Mouse (Mus musculus): ENCODE results near the gene Svip.

Gene Svip

DNA sequence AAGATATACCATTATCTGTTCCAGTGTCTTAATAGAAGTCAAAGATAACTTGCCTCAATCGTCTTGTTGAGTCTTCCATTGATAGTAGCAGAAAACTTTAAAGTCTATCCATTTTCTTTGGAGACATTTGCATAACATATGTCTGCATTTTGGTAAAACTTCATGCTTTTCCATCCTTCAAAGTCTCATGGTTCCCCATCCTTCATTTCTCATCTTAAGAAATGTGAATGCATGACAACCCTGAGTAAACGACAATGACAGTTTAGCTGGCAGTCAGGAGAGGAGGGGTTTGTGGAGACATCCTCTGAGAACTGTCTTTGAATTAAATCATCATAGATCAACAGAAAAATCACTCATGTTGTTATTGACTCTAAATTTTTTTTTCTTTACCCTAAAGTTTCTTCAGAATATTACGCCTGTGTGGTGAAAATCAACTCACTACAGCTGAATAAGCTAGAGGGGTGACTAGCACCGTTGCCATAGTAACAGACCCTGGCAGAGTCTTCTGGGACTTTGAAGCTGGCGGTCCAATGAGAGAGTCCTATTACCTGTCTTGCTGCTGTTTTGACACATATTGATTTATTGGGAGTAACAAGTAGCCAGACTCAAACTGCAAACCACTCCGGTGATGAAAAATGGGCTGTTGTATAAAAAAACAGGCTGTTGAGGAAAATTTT is 45.0 kb downstream of the Svip start:
- DNase-seq: no peak

DNA sequence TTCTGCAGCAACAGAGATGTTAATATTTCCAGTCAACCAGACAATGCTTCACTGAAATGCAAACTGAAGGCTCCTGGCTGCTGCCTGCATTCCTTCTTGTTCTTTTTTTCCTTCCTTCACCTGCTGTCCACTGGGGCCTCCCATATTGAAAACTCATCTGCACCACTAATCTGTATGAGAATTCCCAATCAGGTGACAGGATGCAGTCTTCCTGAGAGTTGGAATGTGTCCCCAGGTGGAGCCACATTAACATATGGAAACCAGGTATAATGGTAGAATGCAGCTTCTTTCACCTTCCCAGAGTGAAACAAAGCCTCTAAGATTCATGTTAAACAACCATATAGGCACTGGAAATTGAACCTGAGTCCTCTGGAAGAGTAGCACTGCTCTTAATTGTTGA is 48.1 kb downstream of the Svip start:
- DNase-seq: no peak

DNA sequence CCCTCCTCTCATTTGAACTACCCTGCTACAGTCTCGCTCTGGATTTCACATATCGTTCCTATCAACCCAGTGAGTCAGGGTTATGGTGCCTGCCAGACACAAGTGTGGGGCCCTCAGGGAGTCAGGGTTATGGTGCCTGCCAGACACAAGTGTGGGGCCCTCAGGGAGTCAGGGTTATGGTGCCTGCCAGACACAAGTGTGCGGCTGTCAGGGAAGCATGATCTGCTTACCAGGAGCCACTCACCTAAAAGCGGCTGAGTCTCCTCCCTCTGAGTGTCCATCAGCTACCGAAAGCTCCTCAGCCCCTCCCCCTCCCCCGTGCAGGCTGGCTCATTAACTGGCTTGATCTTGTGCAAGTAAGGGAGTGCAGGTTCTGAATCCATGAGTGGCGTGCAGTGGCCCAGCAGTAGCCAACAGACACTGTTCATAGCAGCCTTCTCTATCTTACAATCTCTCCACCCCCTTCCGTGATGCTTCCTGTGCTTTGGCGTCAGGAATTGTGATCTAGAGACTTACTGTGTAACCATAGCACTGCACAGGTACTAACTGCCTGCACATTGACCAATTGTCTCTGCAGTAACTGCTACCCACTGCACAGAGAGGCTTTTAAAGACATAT is 50.3 kb downstream of the Svip start:
- no peak for DNase-seq
